Mouse (Mus musculus): ENCODE measurements around the gene Clec4d. TPM values are rescaled to one million over a fixed set of nuclear protein-coding genes. Genes with fewer than 3 reads are reported as not detected.
"Not testable (repeated sequence)": the region's sequence is repeated elsewhere in the genome, so short reads cannot be mapped to it uniquely, and the experiment has no call there.

The Clec4d gene
- total RNA-seq, 2 experiments from 2014 or later, result 5.8 to 10.7 TPM

GRCm38 (mm10) chr6:123296687-123297086 lies 34.8 kb downstream of the Clec4d start:
- no peak for ATAC-seq (replicated peaks; ENCODE audit: poor library complexity, severe bottlenecking)

GRCm38 (mm10) chr6:123306315-123306714 lies 44.4 kb downstream of the Clec4d start:
- ATAC-seq (replicated peaks; ENCODE audit: poor library complexity, severe bottlenecking), result not testable (repeated sequence)

- no peak for ATAC-seq (replicated peaks; ENCODE audit: poor library complexity, severe bottlenecking)
These were observed 46.1 kb downstream of the Clec4d start, which contains the start of gene Vmn2r19 for GRCm38 (mm10) chr6:123308033-123308432. Vmn2r19 (plus strand) TSS chr6:123308333.

Other genes with a start within 250 kb of the Clec4d start
- not detected in 2 replicates for gene Clec4b1, start 212.1 kb upstream of the Clec4d start, total RNA-seq (2014; fragmentation: Nextera tagmentation)
- 2.6 TPM in 1 of 2 replicates, not detected in the other for gene Clec4b1, start 212.1 kb upstream of the Clec4d start, total RNA-seq (2017)
- 38.4 and 58.3 TPM in 2 replicates for gene Clec4a2, start 155.7 kb upstream of the Clec4d start, total RNA-seq (2014; fragmentation: Nextera tagmentation)
- 39.5 and 48.5 TPM in 2 replicates for gene Clec4a2, start 155.7 kb upstream of the Clec4d start, total RNA-seq (2017)
- 2.0 TPM in 1 of 2 replicates, not detected in the other for gene Clec4b2, start 89.2 kb upstream of the Clec4d start, total RNA-seq (2014; fragmentation: Nextera tagmentation)
- 2.1 and 5.1 TPM in 2 replicates for gene Clec4b2, start 89.2 kb upstream of the Clec4d start, total RNA-seq (2017)
- not detected in 2 replicates for gene Clec4n, start 32.3 kb upstream of the Clec4d start, total RNA-seq (2014; fragmentation: Nextera tagmentation)
- 0.57 TPM in 1 of 2 replicates, not detected in the other for gene Clec4n, start 32.3 kb upstream of the Clec4d start, total RNA-seq (2017)
- gene Clec4e, start 27.8 kb downstream of the Clec4d start, total RNA-seq (2014; fragmentation: Nextera tagmentation), result 16.3 and 20.5 TPM in 2 replicates
- 20.9 and 23.7 TPM in 2 replicates for gene Clec4e, start 27.8 kb downstream of the Clec4d start, total RNA-seq (2017)
- gene Vmn2r19, start 46.2 kb downstream of the Clec4d start, total RNA-seq (2014; fragmentation: Nextera tagmentation), result not detected in 2 replicates
- gene Vmn2r19, start 46.2 kb downstream of the Clec4d start, total RNA-seq (2017), result not detected in 2 replicates
- 0.06 TPM in 1 of 2 replicates, not detected in the other for gene Vmn2r20, start 156.0 kb downstream of the Clec4d start, total RNA-seq (2014; fragmentation: Nextera tagmentation)
- not detected in 2 replicates for gene Vmn2r20, start 156.0 kb downstream of the Clec4d start, total RNA-seq (2017)

Measured in granulocyte monocyte progenitor cell, adult 5-6 weeks (primary cell).